Comparison of ENCODE assay signal across 1 mouse cellular context in the genomic region with DNA sequence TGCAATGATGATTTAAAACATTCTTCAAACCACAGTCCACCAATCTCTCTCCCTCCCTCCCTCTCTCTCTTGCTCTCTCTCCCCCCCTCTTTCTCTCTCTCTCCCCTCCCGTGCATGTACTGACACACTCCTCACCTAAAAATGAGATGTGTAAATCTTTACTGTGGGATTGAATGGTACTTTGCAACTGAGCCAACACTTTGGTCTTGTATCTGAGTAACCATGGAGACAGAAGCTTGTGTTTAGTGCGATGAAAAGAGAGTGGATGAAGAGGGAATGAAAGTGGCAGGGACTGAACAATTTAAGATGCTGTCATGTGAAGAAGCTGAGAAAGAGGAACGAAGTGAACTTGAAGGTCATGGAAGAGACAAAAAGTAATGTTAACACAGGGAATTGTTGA. TPM values are rescaled to one million over a fixed set of nuclear protein-coding genes. Genes with fewer than 3 reads are reported as not detected.
"Had no signal": no experiment of that assay in that cellular context is flagged by ENCODE, and none has a peak within 500 bp of the region (broad histone marks: within the 10 kb centered on the region; RNA-seq: fewer than 3 reads in every experiment).

No protein-coding gene starts in this region.

RNA-seq across cellular contexts. Expression of gene Clca3a1, which starts 13.1 kb away (rescaled TPM):
- polyA plus RNA-seq: midbrain, embryonic 10.5 days had no signal
